Comparison of ENCODE assay signal across 12 mouse cellular contexts in the genomic region with DNA sequence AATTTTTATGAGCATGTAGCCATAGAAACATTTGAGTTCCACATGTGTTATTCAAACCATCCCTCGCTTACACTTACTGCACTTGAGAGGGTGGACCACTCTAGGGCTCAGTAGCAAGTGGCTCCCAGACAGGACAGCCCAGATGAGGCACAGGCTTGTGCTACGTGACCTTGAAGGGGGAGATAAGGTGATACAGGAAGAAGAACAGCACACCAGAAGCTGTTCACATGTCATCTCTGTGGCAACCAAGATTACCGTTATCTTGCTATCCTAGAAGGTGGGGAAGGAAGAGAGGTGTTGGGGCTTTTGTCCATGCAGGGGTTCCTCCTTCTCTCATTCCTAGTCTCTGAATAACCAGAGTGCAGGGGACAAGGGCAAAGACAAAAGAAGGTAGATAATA. TPM values are rescaled to one million over a fixed set of nuclear protein-coding genes. Genes with fewer than 3 reads are reported as not detected.
A peak's percentile ranks its signal among the peaks of the same experiment; 100 is the strongest.
DNase-seq lines count a peak whose midpoint lies in the region; ATAC-seq and TF ChIP-seq lines count a peak whose summit lies in the region.
"Had no signal": no experiment of that assay in that cellular context is flagged by ENCODE, and none has a peak within 500 bp of the region (broad histone marks: within the 10 kb centered on the region; RNA-seq: fewer than 3 reads in every experiment).

No protein-coding gene starts in this region.

- TF ChIP-seq CTCF in gastrocnemius, adult 2 months (IDR thresholded peaks at IDR 0.05), result no peak
- TF ChIP-seq CTCF in lung, embryonic 14.5 days (IDR thresholded peaks at IDR 0.05; ENCODE audit: low read depth), result no peak
- no peak for TF ChIP-seq CTCF in liver, postnatal 0 days (IDR thresholded peaks at IDR 0.05; ENCODE audit: low read depth)

- H3K36me3 ChIP-seq in lung, embryonic 14.5 days (ENCODE audit: insufficient read depth), result no peaks in the 10 kb centered on the region
- H3K36me3 ChIP-seq in liver, postnatal 0 days (replicated peaks; ENCODE audit: insufficient read depth, low read length), result no peaks in the 10 kb centered on the region

- peak; percentile 95 for TF ChIP-seq EP300 in liver, postnatal 0 days (IDR thresholded peaks at IDR 0.05; ENCODE audit: low read depth)

- intact Hi-C loops in gastrocnemius, adult 2 months (cut with DNase I), result no loop called here

- H3K9ac ChIP-seq in lung, embryonic 14.5 days, result no peak overlapping the region
- H3K9ac ChIP-seq in liver, postnatal 0 days (replicated peaks), result peak overlapping the region; percentile 19; the same call in 1 of the 2 replicates

- no peaks in the 10 kb centered on the region for H3K27me3 ChIP-seq in lung, embryonic 14.5 days (ENCODE audit: insufficient read depth, low read length)
- no peaks in the 10 kb centered on the region for H3K27me3 ChIP-seq in liver, postnatal 0 days (ENCODE audit: insufficient read depth, low read length)

- no peak overlapping the region for H3K4me2 ChIP-seq in lung, embryonic 14.5 days
- peak overlapping the region; percentile 57 for H3K4me2 ChIP-seq in liver, postnatal 0 days (ENCODE audit: low read depth, low read length)

- H3K4me1 ChIP-seq in lung, embryonic 14.5 days (ENCODE audit: insufficient read depth), result peaks cover 43% of the 10 kb centered on the region
- peaks cover 64% of the 10 kb centered on the region for H3K4me1 ChIP-seq in liver, postnatal 0 days (ENCODE audit: insufficient read depth)

- no peaks in the 10 kb centered on the region for H3K9me3 ChIP-seq in lung, embryonic 14.5 days (ENCODE audit: low read depth, low read length)
- peaks cover 4% of the 10 kb centered on the region; the same call in 1 of the 2 replicates for H3K9me3 ChIP-seq in liver, postnatal 0 days (ENCODE audit: low read length)

- H3K4me3 ChIP-seq in gastrocnemius, adult 2 months, result no peak overlapping the region
- H3K4me3 ChIP-seq in lung, embryonic 14.5 days (ENCODE audit: low read depth, low read length), result no peak overlapping the region
- H3K4me3 ChIP-seq in liver, postnatal 0 days (ENCODE audit: low read depth, low read length), result no peak overlapping the region
- H3K4me3 ChIP-seq: myocyte had no signal

- ATAC-seq in lung, embryonic 14.5 days (ENCODE audit: insufficient read depth), result no peak
- 0 out of 2 replicates have a peak, but pooled peaks have one; percentile 18 for ATAC-seq in granulocyte monocyte progenitor cell, adult 5-6 weeks (replicated peaks; ENCODE audit: poor library complexity, severe bottlenecking)
- ATAC-seq in liver, postnatal 0 days, result peak; percentile 37

- 73% methylated on average over 3 of the region's 3 CpGs for WGBS in lung, embryonic 14.5 days
- 43% methylated on average over 3 of the region's 3 CpGs for WGBS in liver, postnatal 0 days (ENCODE audit: insufficient replicate concordance)

- peak overlapping the region; percentile 91 for H3K27ac ChIP-seq in gastrocnemius, adult 2 months
- H3K27ac ChIP-seq in lung, embryonic 14.5 days (ENCODE audit: low read depth), result peak overlapping the region; percentile 90; the same call in 1 of the 2 replicates
- peak overlapping the region; percentile 86 for H3K27ac ChIP-seq in liver, postnatal 0 days (ENCODE audit: low read depth)

- no peak for DNase-seq in gastrocnemius, adult 2 months
- DNase-seq in gastrocnemius, adult 8-10 months (ENCODE audit: low spot score in 2 of 2), result no peak
- DNase-seq in lung, embryonic 14.5 days, result no peak
- DNase-seq in lung, postnatal 14 days, result no peak
- no peak for DNase-seq in liver, postnatal 0 days
- no peak for DNase-seq in urinary bladder, postnatal 4 days (ENCODE audit: low spot score in 2 of 2)
- no peak for DNase-seq in thymus, postnatal 0 days (ENCODE audit: low spot score)
- DNase-seq: gastrocnemius, postnatal 14 days; kidney, postnatal 14 days; thymus, postnatal 36 days had no signal

RNA-seq across cellular contexts. Expression of a gene that starts 58.5 kb away (rescaled TPM):
- 10 to 100 TPM; 20.7 to 29.4 TPM for total RNA-seq in gastrocnemius, adult 2 months (2021)
- total RNA-seq in gastrocnemius, adult 8-10 months (2022), result 10 to 100 TPM; 22.8 to 26.1 (median 25.0) TPM
- 49.9 and 53.6 TPM in 2 replicates for polyA plus RNA-seq in lung, embryonic 14.5 days (2014; fragmentation: Nextera tagmentation; extraction: Ambion mirVana)
- 16.7 and 34.8 TPM in 2 replicates for total RNA-seq in granulocyte monocyte progenitor cell, adult 5-6 weeks (2014; fragmentation: Nextera tagmentation)
- total RNA-seq in granulocyte monocyte progenitor cell, adult 5-6 weeks (2017), result 8.2 and 12.7 TPM in 2 replicates
- 11.7 and 12.9 TPM in 2 replicates for polyA plus RNA-seq in liver, postnatal 0 days (2015; fragmentation: Nextera tagmentation; extraction: Ambion mirVana)
- polyA plus RNA-seq in thymus, postnatal 0 days (2015; fragmentation: Nextera tagmentation; extraction: Ambion mirVana), result 34.3 and 35.0 TPM in 2 replicates
